Mouse (Mus musculus): ENCODE measurements around the gene Psma1.

- no peak for TF ChIP-seq CTCF (IDR thresholded peaks at IDR 0.05; ENCODE audit: low read depth)
- TF ChIP-seq EP300 (optimal IDR thresholded peaks at IDR 0.05) = no peak
These were observed 35.3 kb upstream of the Psma1 start for GRCm38 (mm10) chr7:114311209-114311608.
